Mouse (Mus musculus): ENCODE measurements at regions not wholly inside any gene's neighbourhood (a gene's known extent, or its start where the extent isn't known, plus 50 kb on each side); places are given as distances from the start of the nearest gene placed in this dataset.

- DNase-seq, result no peak
- H3K4me3 ChIP-seq (replicated peaks; ENCODE audit: insufficient read depth, low read depth, low read length), result no peak overlapping the region
- H3K4me1 ChIP-seq (ENCODE audit: control insufficient read depth, insufficient read depth, low read length), result no peaks in the 10 kb centered on the region
- no peak for TF ChIP-seq CTCF (IDR thresholded peaks at IDR 0.05; ENCODE audit: borderline replicate concordance, insufficient read depth, low read depth, low read length)
- H3K27ac ChIP-seq (ENCODE audit: insufficient read depth, low read length), result no peak overlapping the region
- no peaks in the 10 kb centered on the region for H3K27me3 ChIP-seq (ENCODE audit: control insufficient read depth, insufficient read depth, low read length)
- WGBS, result 88% methylated on average over 8 of the region's 8 CpGs
Measured at GRCm38 (mm10) chr17:79777874-79778395, 63.1 kb upstream of the Cyp1b1 start.

- Histone ChIP-seq H3K4me1 (ENCODE audit: control insufficient read depth, insufficient read depth, low read length) (no peaks in the 10 kb centered on the region), H3K27me3 (ENCODE audit: control insufficient read depth, insufficient read depth, low read length) (no peaks in the 10 kb centered on the region), H3K27ac (ENCODE audit: insufficient read depth, low read length) (no peak overlapping the region), H3K4me3 (replicated peaks; ENCODE audit: insufficient read depth, low read depth, low read length) (no peak overlapping the region)
- TF ChIP-seq POLR2A (IDR thresholded peaks at IDR 0.05; ENCODE audit: borderline replicate concordance, insufficient read depth, low read length), result no peak
- no peak for TF ChIP-seq CTCF (IDR thresholded peaks at IDR 0.05; ENCODE audit: borderline replicate concordance, insufficient read depth, low read depth, low read length)
- no peak for DNase-seq
- 94% methylated on average over 4 of the region's 4 CpGs for WGBS
Measured at GRCm38 (mm10) chr17:79776177-79776576, 61.3 kb upstream of the Cyp1b1 start.

GRCm38 (mm10) chr17:79775216-79775615 lies 60.4 kb upstream of the Cyp1b1 start:
- H3K4me1 ChIP-seq (ENCODE audit: control insufficient read depth, insufficient read depth, low read length), result no peaks in the 10 kb centered on the region
- no peak for DNase-seq
- H3K4me3 ChIP-seq (replicated peaks; ENCODE audit: insufficient read depth, low read depth, low read length), result no peak overlapping the region
- H3K27ac ChIP-seq (ENCODE audit: insufficient read depth, low read length), result no peak overlapping the region
- H3K27me3 ChIP-seq (ENCODE audit: control insufficient read depth, insufficient read depth, low read length), result no peaks in the 10 kb centered on the region
- WGBS, result 59% methylated on average over 6 of the region's 6 CpGs
- TF ChIP-seq POLR2A (IDR thresholded peaks at IDR 0.05; ENCODE audit: borderline replicate concordance, insufficient read depth, low read length) (no peak), CTCF (IDR thresholded peaks at IDR 0.05; ENCODE audit: borderline replicate concordance, insufficient read depth, low read depth, low read length) (no peak)

- H3K4me1 ChIP-seq (ENCODE audit: control insufficient read depth, insufficient read depth, low read length), result no peaks in the 10 kb centered on the region
- TF ChIP-seq CTCF (IDR thresholded peaks at IDR 0.05; ENCODE audit: borderline replicate concordance, insufficient read depth, low read depth, low read length) (no peak), POLR2A (IDR thresholded peaks at IDR 0.05; ENCODE audit: borderline replicate concordance, insufficient read depth, low read length) (no peak)
- no peak overlapping the region for H3K4me3 ChIP-seq (replicated peaks; ENCODE audit: insufficient read depth, low read depth, low read length)
- WGBS, result 77% methylated on average over 1 of the region's 1 CpGs
- no peak overlapping the region for H3K27ac ChIP-seq (ENCODE audit: insufficient read depth, low read length)
- H3K27me3 ChIP-seq (ENCODE audit: control insufficient read depth, insufficient read depth, low read length), result no peaks in the 10 kb centered on the region
- DNase-seq, result no peak
Measured at GRCm38 (mm10) chr17:79774291-79774690, 59.4 kb upstream of the Cyp1b1 start.

GRCm38 (mm10) chr17:79772219-79772618 lies 57.4 kb upstream of the Cyp1b1 start:
- no peak for DNase-seq
- Histone ChIP-seq H3K27me3 (ENCODE audit: control insufficient read depth, insufficient read depth, low read length) (no peaks in the 10 kb centered on the region), H3K4me1 (ENCODE audit: control insufficient read depth, insufficient read depth, low read length) (no peaks in the 10 kb centered on the region), H3K4me3 (replicated peaks; ENCODE audit: insufficient read depth, low read depth, low read length) (no peak overlapping the region), H3K27ac (ENCODE audit: insufficient read depth, low read length) (no peak overlapping the region)
- whole genome bisulfite sequencing, result 77% methylated on average over 4 of the region's 4 CpGs
- TF ChIP-seq POLR2A (IDR thresholded peaks at IDR 0.05; ENCODE audit: borderline replicate concordance, insufficient read depth, low read length), result no peak

GRCm38 (mm10) chr17:79771727-79772126 lies 56.9 kb upstream of the Cyp1b1 start:
- WGBS, result 38% methylated on average over 10 of the region's 10 CpGs
- DNase-seq, result no peak
- Histone ChIP-seq H3K27me3 (ENCODE audit: control insufficient read depth, insufficient read depth, low read length) (no peaks in the 10 kb centered on the region), H3K27ac (ENCODE audit: insufficient read depth, low read length) (no peak overlapping the region), H3K4me3 (replicated peaks; ENCODE audit: insufficient read depth, low read depth, low read length) (no peak overlapping the region), H3K4me1 (ENCODE audit: control insufficient read depth, insufficient read depth, low read length) (no peaks in the 10 kb centered on the region)
- TF ChIP-seq POLR2A (IDR thresholded peaks at IDR 0.05; ENCODE audit: borderline replicate concordance, insufficient read depth, low read length), result no peak
- no peak for TF ChIP-seq CTCF (IDR thresholded peaks at IDR 0.05; ENCODE audit: borderline replicate concordance, insufficient read depth, low read depth, low read length)

- WGBS, result 89% methylated on average over 7 of the region's 7 CpGs
- Histone ChIP-seq H3K27ac (ENCODE audit: insufficient read depth, low read length) (no peak overlapping the region), H3K27me3 (ENCODE audit: control insufficient read depth, insufficient read depth, low read length) (no peaks in the 10 kb centered on the region), H3K4me1 (ENCODE audit: control insufficient read depth, insufficient read depth, low read length) (no peaks in the 10 kb centered on the region), H3K4me3 (replicated peaks; ENCODE audit: insufficient read depth, low read depth, low read length) (no peak overlapping the region)
- TF ChIP-seq CTCF (IDR thresholded peaks at IDR 0.05; ENCODE audit: borderline replicate concordance, insufficient read depth, low read depth, low read length) (no peak), POLR2A (IDR thresholded peaks at IDR 0.05; ENCODE audit: borderline replicate concordance, insufficient read depth, low read length) (no peak)
- no peak for DNase-seq
Measured at GRCm38 (mm10) chr17:79770911-79771310, 56.0 kb upstream of the Cyp1b1 start.

GRCm38 (mm10) chr17:79769824-79770223 lies 55.0 kb upstream of the Cyp1b1 start:
- no peaks in the 10 kb centered on the region for H3K27me3 ChIP-seq (ENCODE audit: control insufficient read depth, insufficient read depth, low read length)
- no peak for TF ChIP-seq CTCF (IDR thresholded peaks at IDR 0.05; ENCODE audit: borderline replicate concordance, insufficient read depth, low read depth, low read length)
- TF ChIP-seq POLR2A (IDR thresholded peaks at IDR 0.05; ENCODE audit: borderline replicate concordance, insufficient read depth, low read length), result no peak
- 60% methylated on average over 6 of the region's 6 CpGs for WGBS
- no peaks in the 10 kb centered on the region for H3K4me1 ChIP-seq (ENCODE audit: control insufficient read depth, insufficient read depth, low read length)
- H3K27ac ChIP-seq (ENCODE audit: insufficient read depth, low read length), result no peak overlapping the region
- DNase-seq, result no peak
- no peak overlapping the region for H3K4me3 ChIP-seq (replicated peaks; ENCODE audit: insufficient read depth, low read depth, low read length)

All from cerebellum, adult 2 months (tissue).